ENCODE assay signal across 10 mouse cellular contexts in the genomic region with DNA sequence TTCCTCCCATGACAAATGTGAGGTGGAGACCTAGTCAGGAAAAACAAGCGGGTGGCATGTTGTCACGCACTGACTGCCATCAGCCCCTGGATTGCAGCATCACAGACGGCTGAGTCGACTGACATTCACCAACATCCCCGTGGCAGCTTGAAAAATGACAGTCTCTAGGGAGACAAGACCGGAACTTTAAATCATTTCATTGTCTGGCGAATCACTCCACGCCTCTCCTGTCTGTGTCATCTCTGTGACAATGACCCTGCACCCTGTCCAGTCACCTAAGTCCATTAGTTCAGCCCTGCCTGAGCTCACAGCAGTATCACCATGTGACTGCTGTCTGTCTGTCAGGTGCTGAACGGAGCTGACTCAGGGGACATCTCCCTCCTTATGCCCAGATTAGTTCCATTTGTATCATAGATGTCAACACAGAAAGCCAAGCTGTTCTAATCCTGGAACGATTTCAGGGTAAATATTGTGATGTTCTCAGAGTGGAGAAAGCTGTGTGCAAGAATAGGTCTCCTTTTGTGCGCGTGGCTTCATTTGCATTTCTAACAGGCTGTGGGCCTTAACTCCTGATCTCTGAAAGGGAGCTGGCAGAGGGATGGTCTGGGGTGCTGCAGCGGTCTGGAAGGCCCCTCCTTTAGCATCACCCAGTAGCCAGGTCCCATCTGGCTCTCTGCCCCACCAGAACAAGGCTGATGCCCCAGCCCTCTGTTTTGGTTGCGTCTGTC. TPM values are rescaled to one million over a fixed set of nuclear protein-coding genes. Genes with fewer than 3 reads are reported as not detected.
A peak's percentile ranks its signal among the peaks of the same experiment; 100 is the strongest.
DNase-seq lines count a peak whose midpoint lies in the region; ATAC-seq lines count a peak whose summit lies in the region.
"Had no signal": no experiment of that assay in that cellular context is flagged by ENCODE, and none has a peak within 500 bp of the region (broad histone marks: within the 10 kb centered on the region; RNA-seq: fewer than 3 reads in every experiment).

No protein-coding gene starts in this region.

- peaks cover 42% of the 10 kb centered on the region for H3K4me1 ChIP-seq in forebrain, embryonic 13.5 days
- H3K4me1 ChIP-seq in forebrain, embryonic 10.5 days = peaks cover 39% of the 10 kb centered on the region
- H3K4me1 ChIP-seq in hindbrain, embryonic 10.5 days (replicated peaks) = peaks cover 34% of the 10 kb centered on the region
- peaks cover 35% of the 10 kb centered on the region for H3K4me1 ChIP-seq in midbrain, embryonic 13.5 days (replicated peaks)

- peak overlapping the region; percentile 69 for H3K27ac ChIP-seq in forebrain, embryonic 13.5 days
- H3K27ac ChIP-seq in forebrain, embryonic 10.5 days = no peak overlapping the region
- H3K27ac ChIP-seq in hindbrain, embryonic 10.5 days = peak overlapping the region; percentile 57
- peak overlapping the region; percentile 75 for H3K27ac ChIP-seq in midbrain, embryonic 13.5 days

- H3K27me3 ChIP-seq in forebrain, embryonic 13.5 days = peaks cover 7% of the 10 kb centered on the region; the same call in 1 of the 2 replicates
- peaks cover 20% of the 10 kb centered on the region for H3K27me3 ChIP-seq in forebrain, embryonic 10.5 days (ENCODE audit: poor library complexity, severe bottlenecking)
- peaks cover 16% of the 10 kb centered on the region for H3K27me3 ChIP-seq in hindbrain, embryonic 10.5 days (ENCODE audit: insufficient read depth, poor library complexity, severe bottlenecking)
- H3K27me3 ChIP-seq in midbrain, embryonic 13.5 days = 0 out of 2 replicates have a peak, but pooled peaks cover 6% of the 10 kb centered on the region

- H3K9ac ChIP-seq in forebrain, embryonic 13.5 days = no peak overlapping the region
- H3K9ac ChIP-seq in midbrain, embryonic 13.5 days (replicated peaks) = no peak overlapping the region

- DNase-seq in forebrain, embryonic 10.5 days (ENCODE audit: extremely low spot score, low spot score) = no peak
- DNase-seq in adipocyte (ENCODE audit: low spot score) = peak; percentile 76
- DNase-seq in hindbrain, embryonic 10.5 days (ENCODE audit: low spot score) = no peak
- no peak for DNase-seq in cerebellum, adult 8-10 months
- DNase-seq in heart, postnatal 10 days = no peak
- no peak for DNase-seq in spleen, postnatal 10 days (ENCODE audit: low spot score in 2 of 2)
- DNase-seq: heart, postnatal 14 days; lung, postnatal 14 days had no signal

- 48% methylated on average over 14 of the region's 14 CpGs for WGBS in forebrain, embryonic 13.5 days
- 79% methylated on average over 14 of the region's 14 CpGs for WGBS in forebrain, embryonic 10.5 days
- 53% methylated on average over 14 of the region's 14 CpGs for WGBS in hindbrain, embryonic 10.5 days
- WGBS in midbrain, embryonic 13.5 days = 27% methylated on average over 14 of the region's 14 CpGs

- no peaks in the 10 kb centered on the region for H3K36me3 ChIP-seq in forebrain, embryonic 13.5 days (ENCODE audit: poor library complexity, severe bottlenecking)
- H3K36me3 ChIP-seq in forebrain, embryonic 10.5 days (replicated peaks) = no peaks in the 10 kb centered on the region
- H3K36me3 ChIP-seq in hindbrain, embryonic 10.5 days = no peaks in the 10 kb centered on the region
- no peaks in the 10 kb centered on the region for H3K36me3 ChIP-seq in midbrain, embryonic 13.5 days

- intact Hi-C loops in heart, postnatal 10 days (cut with DNase I) = no loop called here

- H3K4me2 ChIP-seq in forebrain, embryonic 13.5 days = no peak overlapping the region
- no peak overlapping the region for H3K4me2 ChIP-seq in midbrain, embryonic 13.5 days (replicated peaks)

- peak; percentile 48; the same call in 1 of the 2 replicates for ATAC-seq in forebrain, embryonic 13.5 days
- ATAC-seq in midbrain, embryonic 13.5 days = peak; percentile 58

- H3K9me3 ChIP-seq in forebrain, embryonic 13.5 days (replicated peaks) = no peaks in the 10 kb centered on the region
- no peaks in the 10 kb centered on the region for H3K9me3 ChIP-seq in forebrain, embryonic 10.5 days
- H3K9me3 ChIP-seq in hindbrain, embryonic 10.5 days = no peaks in the 10 kb centered on the region
- H3K9me3 ChIP-seq in midbrain, embryonic 13.5 days = no peaks in the 10 kb centered on the region

- no peak overlapping the region for H3K4me3 ChIP-seq in forebrain, embryonic 13.5 days
- H3K4me3 ChIP-seq in forebrain, embryonic 10.5 days = no peak overlapping the region
- H3K4me3 ChIP-seq in hindbrain, embryonic 10.5 days = no peak overlapping the region
- H3K4me3 ChIP-seq in midbrain, embryonic 13.5 days (replicated peaks) = no peak overlapping the region

RNA-seq across cellular contexts. Expression of gene Sec14l1, which starts 52.0 kb away (rescaled TPM):
- 60.3 and 62.1 TPM in 2 replicates for polyA plus RNA-seq in forebrain, embryonic 13.5 days (2015; fragmentation: Nextera tagmentation; extraction: Ambion mirVana)
- polyA plus RNA-seq in forebrain, embryonic 10.5 days (2016; fragmentation: Nextera tagmentation; extraction: Ambion mirVana) = 44.3 and 46.7 TPM in 2 replicates
- 57.0 and 58.2 TPM in 2 replicates for polyA plus RNA-seq in hindbrain, embryonic 10.5 days (2016; fragmentation: Nextera tagmentation; extraction: Ambion mirVana)
- 62.4 and 67.0 TPM in 2 replicates for polyA plus RNA-seq in midbrain, embryonic 13.5 days (2015; fragmentation: Nextera tagmentation; extraction: Ambion mirVana)
- total RNA-seq in heart, postnatal 10 days (2021) = 10 to 100 TPM; 79.2 to 91.1 TPM
